Mouse (Mus musculus): ENCODE data around the gene Tmem19.

Tmem19 gene

DNA sequence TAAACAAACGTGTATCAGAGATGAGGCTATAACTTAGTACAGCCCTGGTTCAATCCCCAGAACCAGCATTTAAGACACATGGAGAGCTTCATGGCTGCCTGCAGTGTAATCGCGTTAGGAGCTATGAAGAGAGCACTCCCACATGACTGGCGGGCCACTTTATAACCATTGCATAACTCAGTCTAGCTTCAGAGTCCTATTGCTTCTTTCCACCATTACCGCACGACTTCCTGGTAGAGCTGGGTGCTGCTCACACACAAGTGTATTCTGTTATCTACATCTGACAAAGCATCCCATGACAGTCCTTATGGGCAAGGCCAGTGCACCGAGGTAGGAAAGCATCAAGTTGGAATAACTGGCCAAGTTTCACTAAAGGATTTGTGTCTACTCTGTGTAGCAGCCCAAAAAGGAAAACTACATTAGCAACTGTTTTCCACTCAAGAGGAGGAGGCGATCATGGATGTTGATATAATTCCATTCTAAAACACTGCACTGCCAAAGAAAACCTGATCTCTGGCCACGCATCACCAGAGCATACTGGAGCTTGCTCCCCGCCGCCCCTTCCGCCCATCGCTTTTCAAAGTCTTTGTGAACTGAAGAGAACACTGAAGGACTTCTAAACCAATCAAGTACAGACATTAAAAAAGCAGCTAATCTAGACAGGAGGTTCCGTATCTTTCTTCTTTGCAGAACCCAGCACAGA lies 50.9 kb downstream of the Tmem19 start:
- DNase-seq (ENCODE audit: low read depth, low spot score) = no peak

DNA sequence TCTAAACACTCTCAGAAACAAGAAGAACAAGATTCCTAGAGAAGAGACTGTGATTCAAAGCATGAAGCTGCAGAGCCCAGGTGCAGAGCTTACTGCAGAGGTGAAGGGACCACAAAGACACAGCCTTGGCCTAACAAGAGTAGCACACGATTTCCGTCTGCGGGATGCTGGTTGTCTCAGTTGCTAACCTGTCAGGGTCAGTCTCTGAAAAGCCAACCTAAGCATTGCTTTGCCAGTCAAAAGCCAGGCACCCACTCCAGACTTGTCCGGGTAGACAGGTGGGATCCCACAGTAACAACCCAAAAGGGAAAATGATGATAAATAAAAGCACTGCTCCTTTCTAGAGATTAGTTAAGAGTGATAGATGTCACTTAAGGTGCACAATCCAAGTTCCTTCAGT lies 53.1 kb downstream of the Tmem19 start:
- no peak for DNase-seq (ENCODE audit: low read depth, low spot score)

DNA sequence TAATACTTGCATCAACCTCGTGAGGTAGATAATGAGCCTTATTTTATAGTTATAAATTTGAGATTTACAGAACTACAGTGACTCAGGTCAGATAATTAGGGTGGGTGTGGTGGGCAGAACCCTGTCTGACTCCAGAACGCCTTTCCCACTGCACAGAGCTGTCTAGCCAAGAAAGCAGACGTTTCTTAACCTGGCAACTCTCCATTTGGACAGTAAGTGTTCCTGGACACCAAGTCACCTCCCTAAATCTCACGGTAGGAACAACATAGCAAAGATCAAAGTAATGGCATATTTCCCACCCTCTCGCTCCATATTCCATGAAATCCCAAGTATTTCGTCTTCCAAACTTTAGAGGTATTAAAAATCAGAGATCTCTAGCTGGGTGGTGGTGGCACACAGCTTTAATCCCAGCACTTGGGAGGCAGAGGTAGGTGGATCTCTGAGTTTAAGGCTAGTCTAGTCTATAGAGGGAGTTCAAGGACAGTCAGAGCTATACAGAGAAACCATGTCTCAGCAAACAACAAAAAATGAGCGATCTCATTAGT lies 54.9 kb downstream of the Tmem19 start:
- DNase-seq (ENCODE audit: low read depth, low spot score) = no peak

DNA sequence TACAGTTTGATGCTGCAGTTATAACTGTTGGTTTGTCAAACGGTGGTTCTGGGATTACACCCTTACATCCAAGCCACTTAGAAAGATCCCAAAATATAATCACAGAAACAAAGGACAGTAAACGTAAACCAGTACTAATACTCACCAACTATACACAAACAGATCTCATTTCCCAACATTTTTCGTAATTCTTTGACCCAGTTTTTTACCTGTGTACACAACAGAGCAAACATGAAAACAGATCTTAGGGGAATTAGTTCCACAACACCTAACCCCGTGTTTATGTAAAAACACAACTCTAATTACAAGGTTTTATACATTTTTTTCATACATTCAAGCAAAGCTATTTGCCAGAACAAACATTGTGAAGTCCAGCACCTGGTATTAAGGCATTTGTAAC lies 63.6 kb downstream of the Tmem19 start:
- no peak for DNase-seq (ENCODE audit: low read depth, low spot score)

DNA sequence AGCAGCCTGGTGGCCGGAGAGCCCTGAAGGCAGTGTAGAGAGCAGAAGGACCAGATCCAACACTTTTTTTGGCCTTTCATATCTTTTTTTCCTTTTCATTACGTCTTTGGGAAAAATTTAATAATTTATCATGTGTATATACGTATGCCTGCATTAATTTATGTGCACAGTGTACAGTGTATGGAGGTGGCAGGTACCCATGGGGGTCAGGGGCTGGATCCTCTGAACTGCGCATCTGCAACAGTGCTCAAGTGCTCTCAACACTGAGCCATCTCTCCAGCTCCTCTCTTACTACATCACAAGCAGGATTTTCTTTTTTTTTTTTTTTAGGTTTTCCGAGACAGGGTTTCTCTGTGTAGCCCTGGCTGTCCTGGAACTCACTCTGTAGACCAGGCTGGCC lies 64.7 kb downstream of the Tmem19 start:
- DNase-seq (ENCODE audit: low read depth, low spot score) = no peak

DNA sequence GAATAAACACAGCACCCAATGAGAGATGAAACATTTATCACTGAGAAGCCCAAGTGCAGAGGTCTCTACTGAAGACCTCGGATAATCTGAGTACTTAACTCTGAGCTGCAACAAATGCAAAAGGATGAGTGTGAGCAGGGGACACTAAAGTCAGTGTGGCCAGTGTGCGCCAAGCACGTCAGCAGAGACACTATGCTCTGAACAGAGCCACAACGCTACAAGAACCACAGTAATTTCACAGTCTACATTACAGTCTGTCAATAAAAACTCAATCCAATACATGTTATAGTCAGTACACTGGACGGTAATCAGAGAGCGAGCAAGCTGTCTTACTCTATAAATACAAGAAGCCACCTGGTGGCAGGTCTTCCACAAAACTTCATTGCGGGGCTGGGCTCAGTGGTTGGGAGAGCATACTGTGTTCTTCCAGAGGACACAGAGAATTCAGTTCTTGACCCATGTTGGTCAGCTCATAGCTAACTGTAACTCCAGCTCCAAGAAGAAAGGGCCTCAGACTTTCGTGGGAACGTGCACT lies 65.8 kb downstream of the Tmem19 start:
- peak; percentile 35 for DNase-seq (ENCODE audit: low read depth, low spot score)

DNA sequence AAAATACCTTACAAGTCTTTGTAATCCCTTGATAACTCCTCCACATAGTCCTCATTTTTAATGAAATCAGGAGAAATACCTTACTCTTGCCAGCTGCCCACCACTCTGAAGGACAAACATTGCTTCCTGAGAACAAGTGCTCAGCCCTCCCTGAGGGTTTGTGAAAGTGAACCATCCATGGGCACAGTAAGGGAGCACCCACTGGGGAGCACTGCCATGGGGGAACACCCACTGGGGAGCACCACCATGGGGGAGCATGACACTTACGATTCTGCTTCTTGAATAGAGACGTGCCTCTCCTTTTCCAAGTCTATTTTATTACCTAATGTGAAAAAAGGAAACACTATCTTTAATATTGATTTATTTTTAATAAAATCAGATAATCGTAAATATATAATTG lies 67.1 kb downstream of the Tmem19 start:
- DNase-seq (ENCODE audit: low read depth, low spot score) = peak; percentile 26

DNA sequence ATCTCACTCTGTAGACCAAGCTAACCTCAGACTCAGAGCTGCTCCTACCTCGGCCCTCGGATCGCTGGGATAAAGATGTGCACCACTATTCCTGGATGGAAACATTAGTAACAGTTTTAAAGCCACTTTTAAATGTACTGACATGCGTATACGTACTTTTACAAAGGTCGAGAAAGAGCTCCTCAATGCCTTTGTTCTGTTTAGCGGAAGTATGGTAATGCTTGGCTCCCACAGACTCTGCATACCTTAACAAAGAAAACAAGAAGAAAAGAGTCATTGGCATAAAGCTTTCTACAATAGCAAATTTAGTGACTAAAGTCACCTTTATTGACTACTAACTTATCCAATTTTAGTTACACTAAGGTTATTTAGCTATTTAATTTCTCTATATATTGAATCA lies 67.6 kb downstream of the Tmem19 start:
- DNase-seq (ENCODE audit: low read depth, low spot score) = peak; percentile 67

DNA sequence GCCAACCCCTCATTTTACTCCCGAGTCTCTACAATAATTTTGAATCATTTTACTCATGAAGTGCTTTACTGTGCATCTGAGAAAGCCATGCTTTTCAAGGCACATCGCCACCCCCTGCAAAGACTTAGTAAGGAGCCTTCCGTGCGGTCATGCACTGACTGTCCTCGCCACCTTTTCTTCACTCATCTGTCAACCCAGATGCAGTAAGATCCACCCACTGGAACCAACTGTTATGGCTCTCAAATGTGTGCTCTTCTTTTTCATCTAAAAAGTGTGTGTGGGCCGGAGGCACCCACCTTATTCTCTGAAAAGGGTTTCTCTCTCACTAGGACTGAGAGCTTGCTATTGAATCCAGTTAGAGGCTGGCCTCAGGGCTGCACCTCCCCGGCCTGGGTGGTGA lies 68.4 kb downstream of the Tmem19 start:
- DNase-seq (ENCODE audit: low read depth, low spot score) = no peak

DNA sequence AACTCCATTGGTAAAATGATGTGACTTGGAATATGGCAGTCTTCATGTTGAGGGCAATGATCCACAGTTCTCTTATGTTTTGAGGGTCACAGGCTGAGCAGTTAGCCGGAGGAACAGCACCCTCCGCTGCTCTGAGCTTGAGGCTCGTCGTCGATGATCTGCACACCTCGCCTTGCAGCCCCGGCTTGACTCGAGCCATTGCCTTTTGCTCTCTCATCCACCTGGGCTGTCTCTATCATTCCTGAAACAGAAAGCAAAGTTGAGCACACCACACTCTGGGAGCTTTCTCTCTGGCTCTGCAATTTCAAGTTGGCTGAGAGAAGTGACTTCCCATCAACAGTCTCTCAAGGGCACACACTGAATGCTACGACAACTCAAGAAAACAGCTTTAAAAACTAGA lies 71.6 kb downstream of the Tmem19 start:
- DNase-seq (ENCODE audit: low read depth, low spot score) = no peak

Data from R1 (cell line).